ENCODE assay signal across 8 mouse cellular contexts in the genomic region with DNA sequence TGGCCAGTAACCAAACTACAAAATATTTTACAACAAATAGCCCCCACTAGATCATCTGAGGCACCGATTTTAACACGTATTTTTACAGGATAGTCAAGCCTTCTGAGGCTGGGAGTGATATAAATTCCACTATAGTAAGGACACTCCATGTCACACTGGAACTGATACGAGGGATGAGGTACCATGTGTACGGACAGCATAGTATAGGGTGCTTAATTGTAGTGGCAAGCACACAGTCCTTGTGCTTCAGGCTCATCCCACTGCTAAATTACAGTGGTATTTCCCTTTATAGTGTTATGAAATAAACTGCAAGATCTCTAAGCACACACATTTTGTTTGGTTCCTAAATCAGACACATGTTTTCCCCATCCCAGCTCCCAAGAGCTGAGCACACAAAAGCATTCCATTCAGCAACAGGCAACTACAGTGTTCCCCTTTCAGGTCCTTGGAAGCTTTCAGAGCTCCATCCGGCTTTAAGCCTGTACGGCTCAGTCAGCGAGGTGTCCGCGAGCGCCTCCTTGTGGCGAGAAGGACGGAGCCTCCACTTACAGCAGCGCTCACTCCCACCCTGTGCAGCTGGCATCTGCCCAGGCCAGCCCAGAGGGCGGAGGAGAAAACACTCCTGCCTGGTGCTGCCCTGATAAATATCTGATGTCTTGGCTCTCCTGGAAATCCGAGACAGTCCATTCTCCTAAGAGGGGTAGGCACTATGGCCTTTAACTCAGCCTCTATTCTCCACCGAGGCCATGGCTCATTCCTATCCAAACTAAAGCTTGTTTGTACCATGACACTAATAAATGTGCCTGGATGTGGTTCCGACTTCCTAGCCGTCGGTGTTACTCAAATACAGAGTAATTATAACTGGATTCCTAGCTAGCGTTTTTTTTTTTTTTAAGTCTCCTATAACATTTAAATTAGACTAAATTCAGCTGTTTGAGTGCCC.
A peak's percentile ranks its signal among the peaks of the same experiment; 100 is the strongest.
DNase-seq lines count a peak whose midpoint lies in the region; ATAC-seq and TF ChIP-seq lines count a peak whose summit lies in the region.

No protein-coding gene starts in this region.

- WGBS in embryonic facial prominence, embryonic 15.5 days = 28% methylated on average over 20 of the region's 20 CpGs
- WGBS in lung, embryonic 14.5 days = 22% methylated on average over 20 of the region's 20 CpGs

- H3K9ac ChIP-seq in embryonic facial prominence, embryonic 15.5 days = no peak overlapping the region
- no peak overlapping the region for H3K9ac ChIP-seq in lung, embryonic 14.5 days

- no peaks in the 10 kb centered on the region for H3K9me3 ChIP-seq in embryonic facial prominence, embryonic 15.5 days (replicated peaks)
- H3K9me3 ChIP-seq in lung, embryonic 14.5 days (ENCODE audit: low read depth, low read length) = no peaks in the 10 kb centered on the region

- H3K36me3 ChIP-seq in embryonic facial prominence, embryonic 15.5 days = no peaks in the 10 kb centered on the region
- H3K36me3 ChIP-seq in lung, embryonic 14.5 days (ENCODE audit: insufficient read depth) = no peaks in the 10 kb centered on the region

- peak; percentile 92 for TF ChIP-seq CTCF in lung, embryonic 14.5 days (IDR thresholded peaks at IDR 0.05; ENCODE audit: low read depth)

- H3K4me3 ChIP-seq in embryonic facial prominence, embryonic 15.5 days (replicated peaks) = no peak overlapping the region
- no peak overlapping the region for H3K4me3 ChIP-seq in lung, embryonic 14.5 days (ENCODE audit: low read depth, low read length)

- peak; percentile 80 for ATAC-seq in embryonic facial prominence, embryonic 15.5 days (ENCODE audit: insufficient number of reproducible peaks, low FRiP score, low TSS enrichment, low read depth)
- peak; percentile 95 for ATAC-seq in lung, embryonic 14.5 days (ENCODE audit: insufficient read depth)

- H3K27me3 ChIP-seq in embryonic facial prominence, embryonic 15.5 days = no peaks in the 10 kb centered on the region
- no peaks in the 10 kb centered on the region for H3K27me3 ChIP-seq in lung, embryonic 14.5 days (ENCODE audit: insufficient read depth, low read length)

- H3K27ac ChIP-seq in embryonic facial prominence, embryonic 15.5 days (replicated peaks) = no peak overlapping the region
- no peak overlapping the region for H3K27ac ChIP-seq in lung, embryonic 14.5 days (ENCODE audit: low read depth)

- peak; percentile 4 for DNase-seq in 3T3-L1 (ENCODE audit: low read depth, low spot score)
- peak; percentile 48 to 56 for DNase-seq in adrenal gland, postnatal 4 days (ENCODE audit: low spot score in 2 of 2)
- peak; percentile 54 to 75 for DNase-seq in heart, postnatal 14 days
- peak; percentile 74 to 91 for DNase-seq in layer of hippocampus, adult 18-20 months (ENCODE audit: low spot score in 2 of 2)
- DNase-seq in lung, embryonic 14.5 days = peak; percentile 93
- DNase-seq in retina, embryonic 14.5 days (ENCODE audit: low spot score) = peak; percentile 93
- peak; percentile 69 to 88 for DNase-seq in urinary bladder, postnatal 4 days (ENCODE audit: low spot score in 2 of 2)

- intact Hi-C loops in heart, postnatal 14 days (cut with DNase I) = no loop called here

- no peak overlapping the region for H3K4me2 ChIP-seq in embryonic facial prominence, embryonic 15.5 days (replicated peaks)
- H3K4me2 ChIP-seq in lung, embryonic 14.5 days = peak overlapping the region; percentile 50

- H3K4me1 ChIP-seq in embryonic facial prominence, embryonic 15.5 days = peaks cover 7% of the 10 kb centered on the region; the same call in 1 of the 2 replicates
- no peaks in the 10 kb centered on the region for H3K4me1 ChIP-seq in lung, embryonic 14.5 days (ENCODE audit: insufficient read depth)

Comparison
In these comparisons a context has a peak if more than half of its experiments do, and no peak if none do; other contexts are left out.
1. DNase-seq: peak in every context shown above with its lines; median percentile 93 in lung, embryonic 14.5 days; 93 in retina, embryonic 14.5 days; 82 in layer of hippocampus, adult 18-20 months; 78 in urinary bladder, postnatal 4 days; 64 in heart, postnatal 14 days; 52 in adrenal gland, postnatal 4 days; 4 in 3T3-L1.